Mouse (Mus musculus) cerebellum, adult 2 months (tissue): Measurements from ENCODE around the gene Ifnlr1. TPM values are rescaled to one million over a fixed set of nuclear protein-coding genes. Genes with fewer than 3 reads are reported as not detected.

Experiments
- DNase-seq, 2 experiments: peaks; one replicate each; pipeline ENCODE4 v3.0.0; 2021
- H3K27ac ChIP-seq: fragments of 200-500 bp; 2 replicates; pipeline ENCODE4 v1.5.1; 2012; ENCODE audit warnings: low read length, control low read depth, inconsistent platforms; ENCODE audit not compliant: insufficient read depth
- H3K27me3 ChIP-seq: fragments of 200-500 bp; 2 replicates; pipeline ENCODE4 v1.6.1; 2012; ENCODE audit warnings: inconsistent platforms, mild to moderate bottlenecking, low read length, moderate library complexity; ENCODE audit not compliant: control insufficient read depth, insufficient read depth
- H3K4me1 ChIP-seq: fragments of 200-500 bp; 2 replicates; pipeline ENCODE4 v1.6.1; 2011; ENCODE audit warnings: low read length; ENCODE audit not compliant: control insufficient read depth, insufficient read depth
- H3K4me3 ChIP-seq: fragments of 200-500 bp; replicated peaks from 2 replicates; pipeline ENCODE3; 2011; ENCODE audit warnings: mild to moderate bottlenecking, low read depth, low read length, control low read depth; ENCODE audit not compliant: insufficient read depth
- CTCF ChIP-seq: fragments of 200-500 bp; IDR thresholded peaks from 2 replicates; pipeline ENCODE4 v1.5.1; 2011; ENCODE audit warnings: low read depth, mild to moderate bottlenecking, control low read depth, low read length, moderate library complexity, borderline replicate concordance; ENCODE audit not compliant: insufficient read depth
- POLR2A ChIP-seq: fragments of 200-500 bp; IDR thresholded peaks from 2 replicates; pipeline ENCODE4 v1.6.1; 2011; ENCODE audit warnings: low read length, control low read depth, borderline replicate concordance; ENCODE audit not compliant: insufficient read depth
- WGBS: fragments of 180-500 bp; shearing (Covaris S2); methylation state at CpG from one replicate; pipeline ENCODE4 v1.1.7; 2018; 5-methylcytosine and 5-hydroxymethylcytosine counted together
- polyA plus RNA-seq: library from polyadenylated mRNA; depleted of rRNA; stranded (reverse); fragments of >200 nt; gene quantifications from 2 replicates; pipeline ENCODE4 v1.2.3, GENCODE M21; 2012

The Ifnlr1 gene
- polyA plus RNA-seq, 1 experiment, result 0.52 TPM

- TF ChIP-seq CTCF, result no peak
- TF ChIP-seq POLR2A, result no peak
- Histone ChIP-seq H3K4me1 (peaks cover 3% of the 10 kb centered on the region; the same call in 1 of the 2 replicates), H3K27me3 (no peaks in the 10 kb centered on the region; the same call in 1 of the 2 replicates), H3K27ac (no peak overlapping the region), H3K4me3 (no peak overlapping the region)
- DNase-seq, result no peak
- 59% methylated on average over 5 of the region's 5 CpGs for WGBS
Observed at GRCm38 (mm10) chr4:135658484-135658883, 27.6 kb upstream of the Ifnlr1 start.

GRCm38 (mm10) chr4:135658899-135659298 lies 27.2 kb upstream of the Ifnlr1 start:
- no peaks in the 10 kb centered on the region for H3K27me3 ChIP-seq
- no peak overlapping the region for H3K4me3 ChIP-seq
- TF ChIP-seq CTCF (no peak), POLR2A (no peak)
- DNase-seq, result no peak
- WGBS, result 89% methylated on average over 12 of the region's 12 CpGs
- peaks cover 3% of the 10 kb centered on the region; the same call in 1 of the 2 replicates for H3K4me1 ChIP-seq
- no peak overlapping the region for H3K27ac ChIP-seq

GRCm38 (mm10) chr4:135661082-135661809 lies 24.8 kb upstream of the Ifnlr1 start:
- no peak for TF ChIP-seq POLR2A
- no peak for TF ChIP-seq CTCF
- no peaks in the 10 kb centered on the region for H3K4me1 ChIP-seq
- 64% methylated on average over 6 of the region's 6 CpGs for WGBS
- H3K27me3 ChIP-seq, result no peaks in the 10 kb centered on the region
- no peak overlapping the region for H3K4me3 ChIP-seq
- DNase-seq, result no peak
- H3K27ac ChIP-seq, result no peak overlapping the region

- Histone ChIP-seq H3K27me3 (no peaks in the 10 kb centered on the region), H3K4me3 (no peak overlapping the region), H3K27ac (no peak overlapping the region), H3K4me1 (no peaks in the 10 kb centered on the region)
- DNase-seq, result no peak
- no peak for TF ChIP-seq POLR2A
- TF ChIP-seq CTCF, result no peak
- 88% methylated on average over 6 of the region's 6 CpGs for WGBS
Observed at GRCm38 (mm10) chr4:135661994-135662393, 24.1 kb upstream of the Ifnlr1 start.

GRCm38 (mm10) chr4:135664656-135665055 lies 21.4 kb upstream of the Ifnlr1 start:
- Histone ChIP-seq H3K27me3 (no peaks in the 10 kb centered on the region), H3K27ac (no peak overlapping the region), H3K4me3 (no peak overlapping the region), H3K4me1 (no peaks in the 10 kb centered on the region)
- no peak for DNase-seq
- TF ChIP-seq POLR2A (no peak), CTCF (no peak)
- WGBS, result 71% methylated on average over 6 of the region's 6 CpGs

GRCm38 (mm10) chr4:135666192-135666975 lies 19.7 kb upstream of the Ifnlr1 start:
- Histone ChIP-seq H3K27me3 (no peaks in the 10 kb centered on the region), H3K27ac (no peak overlapping the region), H3K4me1 (no peaks in the 10 kb centered on the region), H3K4me3 (no peak overlapping the region)
- TF ChIP-seq CTCF (peak; percentile 42; the same call in 1 of the 2 replicates), POLR2A (no peak)
- DNase-seq, result no peak
- 50% methylated on average over 17 of the region's 17 CpGs for whole genome bisulfite sequencing

GRCm38 (mm10) chr4:135667266-135667844 lies 18.7 kb upstream of the Ifnlr1 start:
- Histone ChIP-seq H3K27ac (no peak overlapping the region), H3K4me3 (no peak overlapping the region), H3K4me1 (no peaks in the 10 kb centered on the region), H3K27me3 (no peaks in the 10 kb centered on the region)
- TF ChIP-seq CTCF, result peak; percentile 58
- no peak for TF ChIP-seq POLR2A
- 13% methylated on average over 16 of the region's 16 CpGs for WGBS
- peak; percentile 16 to 37 for DNase-seq
